ENCODE assay signal across 25 mouse cellular contexts in the genomic region with DNA sequence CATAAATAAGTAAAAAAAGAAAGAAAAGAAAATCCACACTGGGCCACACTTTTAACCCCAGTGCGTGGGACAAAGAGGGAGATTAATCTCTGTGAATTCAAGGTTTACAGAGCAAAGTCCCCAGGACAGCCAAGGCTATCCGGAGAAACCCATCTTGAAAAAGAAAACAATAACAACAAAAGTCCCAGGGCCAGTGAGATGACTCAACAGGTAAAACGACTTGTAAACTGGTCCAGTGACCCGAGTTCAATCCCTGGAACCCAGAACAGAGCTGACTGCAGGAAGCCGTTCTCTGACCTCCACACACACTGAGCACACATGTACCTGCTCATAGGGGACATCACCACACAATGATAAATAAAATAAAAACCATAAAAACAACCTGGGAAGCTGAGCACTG. TPM values are rescaled to one million over a fixed set of nuclear protein-coding genes. Genes with fewer than 3 reads are reported as not detected.
DNase-seq lines count a peak whose midpoint lies in the region; ATAC-seq and TF ChIP-seq lines count a peak whose summit lies in the region.
"Had no signal": no experiment of that assay in that cellular context is flagged by ENCODE, and none has a peak within 500 bp of the region (broad histone marks: within the 10 kb centered on the region; RNA-seq: fewer than 3 reads in every experiment).

No protein-coding gene starts in this region.

- H3K9me3 ChIP-seq in heart, embryonic 13.5 days: no peaks in the 10 kb centered on the region
- H3K9me3 ChIP-seq in heart, postnatal 0 days (replicated peaks; ENCODE audit: control insufficient read depth, low read length): no peaks in the 10 kb centered on the region
- H3K9me3 ChIP-seq: embryonic facial prominence, embryonic 10.5 days; forebrain, embryonic 13.5 days; G1E; hindbrain, embryonic 15.5 days had no signal

- no peak for TF ChIP-seq EP300 in heart, postnatal 0 days (IDR thresholded peaks at IDR 0.05; ENCODE audit: low read depth)

- intact Hi-C loops in gastrocnemius, adult 2 months (cut with DNase I): no loop called here

- peak overlapping the region; percentile 15; the same call in 1 of the 2 replicates for H3K4me2 ChIP-seq in heart, embryonic 13.5 days
- H3K4me2 ChIP-seq in heart, postnatal 0 days (ENCODE audit: low read depth, low read length): no peak overlapping the region
- H3K4me2 ChIP-seq: forebrain, embryonic 13.5 days; hindbrain, embryonic 15.5 days had no signal

- DNase-seq in gastrocnemius, adult 2 months: no peak
- DNase-seq in gastrocnemius, postnatal 4 days (ENCODE audit: low spot score in 2 of 2): no peak
- no peak for DNase-seq in heart, adult 9 months (ENCODE audit: low spot score in 2 of 2)
- no peak for DNase-seq in heart, postnatal 0 days (ENCODE audit: low spot score)
- DNase-seq in heart, adult 11 months: no peak
- DNase-seq in yolk sac, embryonic 10.5 days (ENCODE audit: low spot score): peak; percentile 56
- DNase-seq: adrenal gland, adult 8-10 months; B cell, adult 2 months; cerebellum, adult 2 months; cerebellum, postnatal 10 days; forebrain, postnatal 0 days; gastrocnemius, postnatal 25 days; kidney, adult 11 months had no signal

- peak overlapping the region; percentile 50 for H3K9ac ChIP-seq in heart, embryonic 13.5 days
- no peak overlapping the region for H3K9ac ChIP-seq in heart, postnatal 0 days (replicated peaks; ENCODE audit: low read depth, low read length)
- H3K9ac ChIP-seq: forebrain, embryonic 13.5 days; forebrain, postnatal 0 days; hindbrain, embryonic 15.5 days had no signal

- no peak overlapping the region for H3K4me3 ChIP-seq in gastrocnemius, adult 2 months
- H3K4me3 ChIP-seq in heart, embryonic 13.5 days: no peak overlapping the region
- no peak overlapping the region for H3K4me3 ChIP-seq in heart, postnatal 0 days (ENCODE audit: low read depth, low read length)
- H3K4me3 ChIP-seq: embryonic facial prominence, embryonic 10.5 days; forebrain, embryonic 13.5 days; hindbrain, embryonic 15.5 days had no signal

- TF ChIP-seq CTCF in gastrocnemius, adult 2 months (IDR thresholded peaks at IDR 0.05): no peak
- no peak for TF ChIP-seq CTCF in heart, postnatal 0 days (IDR thresholded peaks at IDR 0.05; ENCODE audit: low read depth)

- H3K27ac ChIP-seq in gastrocnemius, adult 2 months: peak overlapping the region; percentile 10; the same call in 1 of the 2 replicates
- H3K27ac ChIP-seq in heart, embryonic 13.5 days (replicated peaks): peak overlapping the region; percentile 96
- H3K27ac ChIP-seq in heart, postnatal 0 days (ENCODE audit: low read depth): peak overlapping the region; percentile 92
- H3K27ac ChIP-seq: embryonic facial prominence, embryonic 10.5 days; forebrain, embryonic 13.5 days; hindbrain, embryonic 15.5 days had no signal

- peaks cover 23% of the 10 kb centered on the region; the same call in 1 of the 2 replicates for H3K36me3 ChIP-seq in heart, embryonic 13.5 days
- no peaks in the 10 kb centered on the region; the same call in 1 of the 2 replicates for H3K36me3 ChIP-seq in heart, postnatal 0 days (replicated peaks; ENCODE audit: control insufficient read depth, insufficient read depth, low read length)
- H3K36me3 ChIP-seq: embryonic facial prominence, embryonic 10.5 days; G1E; hindbrain, embryonic 15.5 days had no signal

- 66% methylated on average over 5 of the region's 5 CpGs for WGBS in heart, embryonic 13.5 days
- WGBS in heart, postnatal 0 days: 61% methylated on average over 5 of the region's 5 CpGs

- no peak for ATAC-seq in heart, embryonic 13.5 days (ENCODE audit: extremely low read depth, insufficient number of reproducible peaks, low FRiP score, low TSS enrichment)
- no peak for ATAC-seq in heart, postnatal 0 days (ENCODE audit: insufficient read depth, low read depth)
- ATAC-seq: CD4-positive, CD25-positive, alpha-beta regulatory T cell, adult 4 months; forebrain, embryonic 13.5 days; forebrain, postnatal 0 days had no signal

- H3K27me3 ChIP-seq in heart, embryonic 13.5 days (replicated peaks): no peaks in the 10 kb centered on the region
- H3K27me3 ChIP-seq in heart, postnatal 0 days (ENCODE audit: control insufficient read depth, insufficient read depth, low read length): no peaks in the 10 kb centered on the region
- H3K27me3 ChIP-seq: forebrain, embryonic 13.5 days; hindbrain, embryonic 15.5 days had no signal

- peaks cover 95% of the 10 kb centered on the region for H3K4me1 ChIP-seq in heart, embryonic 13.5 days
- peaks cover 74% of the 10 kb centered on the region for H3K4me1 ChIP-seq in heart, postnatal 0 days (ENCODE audit: control insufficient read depth, insufficient read depth)

RNA-seq across cellular contexts. Expression of a gene that starts 10.0 kb away (rescaled TPM):
- 10 to 100 TPM; 24.2 to 28.2 TPM for total RNA-seq in gastrocnemius, adult 2 months (2021)
- total RNA-seq in gastrocnemius, postnatal 4 days (2021): 10 to 100 TPM; 49.3 to 50.8 TPM
- 38.7 and 45.2 TPM in 2 replicates for polyA plus RNA-seq in heart, embryonic 13.5 days (2015; fragmentation: Nextera tagmentation; extraction: Ambion mirVana)
- total RNA-seq in heart, postnatal 0 days (2014; rRNA removed; ENCODE audit: low replicate concordance): 86.7 and 91.3 TPM in 2 replicates
- 35.3 and 38.2 TPM in 2 replicates for polyA plus RNA-seq in heart, postnatal 0 days (2015; fragmentation: Nextera tagmentation; extraction: Ambion mirVana)
- polyA plus RNA-seq: G1E had no signal

RNA-seq across cellular contexts. Expression of a gene that starts 31.2 kb away (rescaled TPM):
- total RNA-seq in gastrocnemius, adult 2 months (2021): 1 to 10 TPM; 5.9 to 7.3 TPM
- 1 to 10 TPM; 4.7 to 5.4 TPM for total RNA-seq in gastrocnemius, postnatal 4 days (2021)
- 3.3 and 4.6 TPM in 2 replicates for polyA plus RNA-seq in heart, embryonic 13.5 days (2015; fragmentation: Nextera tagmentation; extraction: Ambion mirVana)
- 4.8 and 9.5 TPM in 2 replicates for total RNA-seq in heart, postnatal 0 days (2014; rRNA removed; ENCODE audit: low replicate concordance)
- 2.2 and 2.7 TPM in 2 replicates for polyA plus RNA-seq in heart, postnatal 0 days (2015; fragmentation: Nextera tagmentation; extraction: Ambion mirVana)

RNA-seq across cellular contexts. Expression of a gene that starts 59.2 kb away (rescaled TPM):
- not detected for total RNA-seq in gastrocnemius, adult 2 months (2021)
- total RNA-seq in gastrocnemius, postnatal 4 days (2021): not detected
- not detected in 2 replicates for polyA plus RNA-seq in heart, embryonic 13.5 days (2015; fragmentation: Nextera tagmentation; extraction: Ambion mirVana)
- total RNA-seq in heart, postnatal 0 days (2014; rRNA removed; ENCODE audit: low replicate concordance): not detected in 2 replicates
- polyA plus RNA-seq in heart, postnatal 0 days (2015; fragmentation: Nextera tagmentation; extraction: Ambion mirVana): not detected in 2 replicates
- total RNA-seq: adrenal gland, adult 8-10 months; adrenal gland, postnatal 36 days; forebrain, postnatal 0 days; gastrocnemius, adult 18-20 months; gastrocnemius, postnatal 25 days; heart, adult 8-10 months had no signal
- polyA plus RNA-seq: CD4-positive, CD25-positive, alpha-beta regulatory T cell, adult 4 months; cerebellum, adult 2 months; embryonic facial prominence, embryonic 10.5 days; embryonic facial prominence, embryonic 14.5 days; forebrain, embryonic 13.5 days; forebrain, postnatal 0 days; G1E; hindbrain, embryonic 11.5 days; hindbrain, embryonic 15.5 days; kidney, embryonic 14.5 days had no signal

Comparison
In these comparisons a context has a peak if more than half of its experiments do, and no peak if none do; other contexts are left out.
1. H3K27ac ChIP-seq: peak in every context shown above with its lines; median percentile 96 in heart, embryonic 13.5 days; 92 in heart, postnatal 0 days; 10 in gastrocnemius, adult 2 months.